Mouse (Mus musculus) liver, embryonic 13.5 days (tissue): ENCODE measurements around the gene Pitpnc1. TPM values are rescaled to one million over a fixed set of nuclear protein-coding genes. Genes with fewer than 3 reads are reported as not detected.
A peak's percentile ranks its signal among the peaks of the same experiment; 100 is the strongest.

Experiments used
- ATAC-seq: fragments of 200-750 bp; cut with Nextera tagmentation; 2 replicates; pipeline ENCODE4 v1.8.0; 2017; ENCODE audit warnings: low read depth, mild to moderate bottlenecking, moderate number of reproducible peaks, moderate library complexity
- DNase-seq: peaks from one replicate; pipeline ENCODE4 v3.0.0; 2022
- H3K27ac ChIP-seq: fragments of 300-500 bp; sonication (generic); 2 replicates; pipeline ENCODE4 v1.5.1; 2015; ENCODE audit warnings: moderate library complexity, mild to moderate bottlenecking, inconsistent platforms
- H3K27me3 ChIP-seq: fragments of 300-500 bp; sonication (generic); 2 replicates; pipeline ENCODE4 v1.6.1; 2015; ENCODE audit warnings: mild to moderate bottlenecking, inconsistent platforms
- H3K36me3 ChIP-seq: fragments of 300-500 bp; sonication (generic); 2 replicates; pipeline ENCODE4 v1.6.1; 2015; ENCODE audit warnings: mild to moderate bottlenecking, inconsistent platforms
- H3K4me1 ChIP-seq: fragments of 300-500 bp; sonication (generic); replicated peaks from 2 replicates; pipeline ENCODE4 v1.6.1; 2015; ENCODE audit warnings: inconsistent platforms
- H3K4me2 ChIP-seq: fragments of 300-500 bp; sonication (generic); 2 replicates; pipeline ENCODE4 v1.6.1; 2015; ENCODE audit warnings: inconsistent platforms, mild to moderate bottlenecking, moderate library complexity
- H3K4me3 ChIP-seq: fragments of 300-500 bp; sonication (generic); replicated peaks from 2 replicates; pipeline ENCODE4 v1.5.1; 2015; ENCODE audit warnings: mild to moderate bottlenecking, inconsistent platforms
- H3K9ac ChIP-seq: fragments of 300-500 bp; sonication (generic); 2 replicates; pipeline ENCODE4 v1.6.1; 2015; ENCODE audit warnings: mild to moderate bottlenecking, inconsistent platforms
- H3K9me3 ChIP-seq: fragments of 300-500 bp; sonication (generic); replicated peaks from 2 replicates; pipeline ENCODE4 v1.6.1; 2016; ENCODE audit warnings: inconsistent platforms
- WGBS: fragments of 180-500 bp; shearing (Covaris S2); methylation state at CpG from one replicate; pipeline ENCODE4 v1.1.7; 2015; ENCODE audit not compliant: insufficient replicate concordance; 5-methylcytosine and 5-hydroxymethylcytosine counted together
- polyA plus RNA-seq: library from polyadenylated mRNA; unstranded; fragments of >200 nt; fragmentation: Nextera tagmentation; extraction: Ambion mirVana; gene quantifications from 2 replicates; pipeline ENCODE4 v1.2.1, GENCODE M21; 2015

Gene Pitpnc1
- polyA plus RNA-seq, 1 experiment from 2014 or later, result 7.4 TPM

GRCm38 (mm10) chr11:107223667-107224214 is 246.8 kb downstream of the Pitpnc1 start:
- no peak for ATAC-seq
- DNase-seq, result no peak
- no peak overlapping the region for H3K9ac ChIP-seq
- 77% methylated on average over 8 of the region's 8 CpGs for WGBS
- H3K36me3 ChIP-seq, result peaks cover 24% of the 10 kb centered on the region
- no peak overlapping the region for H3K4me3 ChIP-seq
- H3K4me1 ChIP-seq, result no peaks in the 10 kb centered on the region
- H3K27ac ChIP-seq, result no peak overlapping the region
- H3K4me2 ChIP-seq, result no peak overlapping the region
- no peaks in the 10 kb centered on the region for H3K27me3 ChIP-seq
- H3K9me3 ChIP-seq, result 0 out of 2 replicates have a peak, but pooled peaks cover 4% of the 10 kb centered on the region

GRCm38 (mm10) chr11:107223169-107223561 is 247.3 kb downstream of the Pitpnc1 start:
- peaks cover 18% of the 10 kb centered on the region for H3K36me3 ChIP-seq
- no peak overlapping the region for H3K9ac ChIP-seq

GRCm38 (mm10) chr11:107222531-107223168 is 247.8 kb downstream of the Pitpnc1 start:
- ATAC-seq (no peak), DNase-seq (no peak)
- H3K9ac ChIP-seq, result no peak overlapping the region
- peaks cover 13% of the 10 kb centered on the region for H3K36me3 ChIP-seq
- no peaks in the 10 kb centered on the region for H3K27me3 ChIP-seq
- no peak overlapping the region for H3K4me2 ChIP-seq
- H3K9me3 ChIP-seq, result no peaks in the 10 kb centered on the region
- WGBS, result 66% methylated on average over 12 of the region's 12 CpGs
- no peak overlapping the region for H3K27ac ChIP-seq
- H3K4me3 ChIP-seq, result no peak overlapping the region
- H3K4me1 ChIP-seq, result no peaks in the 10 kb centered on the region

More at GRCm38 (mm10) chr11:107223169-107223561, 247.3 kb downstream of the Pitpnc1 start:
- WGBS, result 50% methylated on average over 1 of the region's 1 CpGs
- no peaks in the 10 kb centered on the region for H3K4me1 ChIP-seq
- H3K4me3 ChIP-seq, result no peak overlapping the region
- 0 out of 2 replicates have a peak, but pooled peaks cover 4% of the 10 kb centered on the region for H3K9me3 ChIP-seq
- ATAC-seq, result no peak
- H3K27ac ChIP-seq, result no peak overlapping the region
- no peak overlapping the region for H3K4me2 ChIP-seq
- DNase-seq, result no peak
- no peaks in the 10 kb centered on the region for H3K27me3 ChIP-seq

DNA sequence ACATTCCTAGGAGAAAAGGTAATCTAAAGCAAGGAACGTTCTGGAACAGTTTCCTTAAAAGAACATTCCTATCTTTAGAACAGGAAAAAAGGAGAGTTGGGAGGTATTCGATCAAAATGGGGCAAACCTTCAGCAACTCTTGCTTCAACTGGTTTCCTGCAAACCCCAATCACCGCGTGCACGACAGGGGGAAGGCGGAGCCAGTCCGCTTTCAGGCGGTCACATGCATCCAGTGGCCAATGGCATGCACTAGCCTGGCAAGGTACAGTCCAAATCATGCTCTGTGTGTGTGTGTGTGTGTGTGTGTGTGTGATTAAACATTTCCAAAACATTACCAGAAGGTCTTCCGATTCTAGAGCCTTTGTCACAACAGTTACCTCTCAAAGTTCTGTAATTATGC is 255.4 kb downstream of the Pitpnc1 start:
- Histone ChIP-seq H3K9ac (no peak overlapping the region), H3K27me3 (no peaks in the 10 kb centered on the region), H3K27ac (no peak overlapping the region), H3K4me1 (no peaks in the 10 kb centered on the region), H3K36me3 (peaks cover 11% of the 10 kb centered on the region), H3K4me3 (no peak overlapping the region), H3K4me2 (no peak overlapping the region), H3K9me3 (no peaks in the 10 kb centered on the region)
- ATAC-seq, result no peak
- no peak for DNase-seq
- 79% methylated on average over 9 of the region's 9 CpGs for WGBS

- H3K4me1 ChIP-seq, result no peaks in the 10 kb centered on the region
- no peak for ATAC-seq
- no peak overlapping the region for H3K27ac ChIP-seq
- peaks cover 8% of the 10 kb centered on the region for H3K36me3 ChIP-seq
- 62% methylated on average over 5 of the region's 5 CpGs for WGBS
- H3K4me2 ChIP-seq, result no peak overlapping the region
- no peak for DNase-seq
- H3K9me3 ChIP-seq, result no peaks in the 10 kb centered on the region
- no peaks in the 10 kb centered on the region for H3K27me3 ChIP-seq
- no peak overlapping the region for H3K4me3 ChIP-seq
- H3K9ac ChIP-seq, result no peak overlapping the region
Observed at GRCm38 (mm10) chr11:107213745-107214144, 256.8 kb downstream of the Pitpnc1 start.

DNA sequence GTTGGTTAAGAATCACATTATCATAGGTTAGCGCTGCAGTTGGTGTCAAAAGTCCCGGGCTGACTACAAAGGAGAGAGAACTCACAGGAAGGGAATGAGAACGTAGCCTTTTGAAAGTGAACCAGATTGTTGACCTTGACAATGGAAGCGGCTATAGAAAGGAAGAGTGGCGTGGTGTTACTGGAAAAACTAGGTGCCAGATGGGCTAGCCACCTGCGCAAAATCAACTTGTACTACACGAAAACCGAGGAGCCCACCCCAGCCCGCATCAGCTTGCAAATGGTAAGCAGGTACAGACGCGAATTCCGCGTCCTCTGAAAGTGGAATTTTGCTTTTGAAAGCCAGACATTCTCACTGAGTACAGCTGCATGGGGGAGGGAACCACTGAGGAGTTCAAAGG is 260.7 kb downstream of the Pitpnc1 start:
- peaks cover 6% of the 10 kb centered on the region for H3K4me1 ChIP-seq
- H3K4me2 ChIP-seq, result no peak overlapping the region
- 0 out of 2 replicates have a peak, but pooled peaks cover 3% of the 10 kb centered on the region for H3K36me3 ChIP-seq
- H3K27ac ChIP-seq, result no peak overlapping the region
- WGBS, result 84% methylated on average over 13 of the region's 13 CpGs
- H3K9me3 ChIP-seq, result no peaks in the 10 kb centered on the region
- no peak for ATAC-seq
- H3K9ac ChIP-seq, result no peak overlapping the region
- H3K4me3 ChIP-seq, result no peak overlapping the region
- DNase-seq, result no peak
- no peaks in the 10 kb centered on the region for H3K27me3 ChIP-seq

- H3K9ac ChIP-seq, result no peak overlapping the region
- H3K9me3 ChIP-seq, result 0 out of 2 replicates have a peak, but pooled peaks cover 3% of the 10 kb centered on the region
- H3K4me2 ChIP-seq, result no peak overlapping the region
- H3K36me3 ChIP-seq, result no peaks in the 10 kb centered on the region
- DNase-seq (no peak), ATAC-seq (no peak)
- no peak overlapping the region for H3K27ac ChIP-seq
- H3K4me3 ChIP-seq, result no peak overlapping the region
- H3K4me1 ChIP-seq, result peaks cover 4% of the 10 kb centered on the region
- no peaks in the 10 kb centered on the region for H3K27me3 ChIP-seq
- 77% methylated on average over 11 of the region's 11 CpGs for WGBS
Observed at GRCm38 (mm10) chr11:107201773-107202172, 268.7 kb downstream of the Pitpnc1 start.

DNA sequence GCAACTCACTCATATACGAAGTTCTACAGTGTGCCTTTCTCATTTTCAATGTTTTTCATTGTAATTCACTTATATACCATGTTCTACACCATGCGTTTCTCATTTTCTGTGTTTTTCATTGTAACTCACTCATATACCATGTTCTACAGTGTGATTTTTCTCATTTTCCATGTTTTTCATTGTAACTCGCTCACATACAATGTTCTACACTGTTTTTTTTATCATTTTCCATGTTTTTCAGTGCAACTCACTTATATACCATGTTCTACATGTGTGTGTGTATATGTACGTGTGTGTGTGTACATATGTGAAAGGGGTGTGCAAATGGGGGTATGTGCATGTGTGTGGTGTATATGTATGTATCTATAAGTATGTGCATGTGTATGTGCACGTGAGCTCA is 271.2 kb downstream of the Pitpnc1 start:
- 63% methylated on average over 5 of the region's 5 CpGs for WGBS
- Histone ChIP-seq H3K9ac (no peak overlapping the region), H3K4me2 (no peak overlapping the region), H3K27ac (no peak overlapping the region), H3K36me3 (no peaks in the 10 kb centered on the region), H3K4me1 (no peaks in the 10 kb centered on the region), H3K4me3 (no peak overlapping the region), H3K9me3 (0 out of 2 replicates have a peak, but pooled peaks cover 3% of the 10 kb centered on the region), H3K27me3 (no peaks in the 10 kb centered on the region)
- ATAC-seq (no peak), DNase-seq (no peak)

- no peak for ATAC-seq
- H3K36me3 ChIP-seq, result no peaks in the 10 kb centered on the region
- 61% methylated on average over 2 of the region's 2 CpGs for WGBS
Observed at GRCm38 (mm10) chr11:107195334-107195733, 275.2 kb downstream of the Pitpnc1 start.

DNA sequence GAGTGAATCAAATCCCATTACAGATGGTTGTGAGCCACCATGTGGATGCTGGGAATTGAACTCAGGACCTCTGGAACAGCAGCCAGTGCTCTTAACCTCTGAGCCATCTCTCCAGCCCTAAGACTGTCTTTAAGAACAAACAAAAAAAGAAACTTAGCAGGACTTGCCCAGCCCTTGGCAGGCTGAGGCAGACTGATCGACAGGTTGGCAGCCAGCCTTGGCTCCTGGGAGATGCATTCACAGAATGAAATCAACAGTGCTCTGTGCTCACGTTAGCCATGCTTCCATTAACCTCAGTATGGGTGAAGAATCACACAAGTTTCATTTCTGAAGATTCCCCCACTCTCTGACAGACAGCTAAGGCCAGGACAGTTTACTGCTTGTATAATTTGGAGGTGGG is 280.1 kb downstream of the Pitpnc1 start:
- no peak overlapping the region for H3K4me3 ChIP-seq
- no peak for ATAC-seq
- no peak overlapping the region for H3K4me2 ChIP-seq
- H3K27ac ChIP-seq, result no peak overlapping the region
- H3K9me3 ChIP-seq, result no peaks in the 10 kb centered on the region
- H3K4me1 ChIP-seq, result peaks cover 17% of the 10 kb centered on the region
- H3K36me3 ChIP-seq, result peaks cover 11% of the 10 kb centered on the region
- H3K27me3 ChIP-seq, result no peaks in the 10 kb centered on the region
- WGBS, result 73% methylated on average over 2 of the region's 2 CpGs
- H3K9ac ChIP-seq, result no peak overlapping the region
- DNase-seq, result no peak

More at GRCm38 (mm10) chr11:107195334-107195733, 275.2 kb downstream of the Pitpnc1 start:
- H3K27ac ChIP-seq, result no peak overlapping the region
- H3K4me2 ChIP-seq, result no peak overlapping the region
- no peak overlapping the region for H3K9ac ChIP-seq
- H3K4me1 ChIP-seq, result no peaks in the 10 kb centered on the region
- H3K9me3 ChIP-seq, result no peaks in the 10 kb centered on the region
- no peak overlapping the region for H3K4me3 ChIP-seq
- H3K27me3 ChIP-seq, result no peaks in the 10 kb centered on the region
- DNase-seq, result no peak

DNA sequence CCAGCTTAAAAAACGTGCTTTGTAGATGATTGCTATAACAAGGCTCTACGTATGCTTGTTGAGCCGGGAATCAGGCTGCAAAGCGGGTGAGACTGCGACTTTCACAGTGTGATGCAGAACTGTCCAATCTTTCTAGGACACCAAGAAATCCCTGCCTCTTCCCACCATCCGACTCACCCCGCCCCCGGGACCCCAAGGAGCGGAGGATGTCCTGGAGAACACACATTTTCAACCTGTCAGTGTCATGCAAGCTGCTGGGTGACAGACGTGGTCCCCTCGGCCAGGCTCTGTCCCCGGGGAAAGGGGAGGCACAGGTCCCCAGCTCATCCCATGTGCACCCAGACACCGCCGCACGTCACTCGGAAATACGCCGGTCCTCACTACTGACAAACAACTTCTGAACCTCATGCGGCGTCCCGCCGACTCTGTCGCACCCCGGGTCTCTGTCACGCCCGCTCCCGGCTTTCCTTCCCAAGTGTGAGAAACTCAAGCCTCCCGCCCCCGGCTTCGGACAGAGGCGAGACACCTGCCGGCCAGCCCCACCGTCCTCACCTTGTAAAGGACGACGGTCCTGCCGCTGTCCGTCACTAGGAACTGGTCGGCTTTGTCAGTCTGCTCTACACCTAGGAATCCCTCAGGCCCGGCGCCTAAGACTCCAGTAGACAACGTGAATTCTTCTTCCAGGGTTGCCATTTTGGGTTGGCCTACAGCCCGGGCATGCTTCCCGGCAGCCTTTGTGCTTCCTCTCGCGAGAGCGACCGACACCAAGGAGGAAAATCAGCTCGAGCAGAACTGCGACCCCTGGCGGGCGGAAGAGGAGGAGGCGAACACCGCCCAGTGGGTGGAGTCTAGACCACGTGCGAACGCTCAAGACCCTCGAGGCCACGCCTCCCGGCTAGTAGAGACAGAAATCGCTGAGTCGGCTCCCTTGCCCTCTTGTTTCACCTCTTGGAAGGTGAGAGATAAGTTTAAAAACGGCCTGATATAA is 281.6 kb downstream of the Pitpnc1 start, which contains the start of gene Nol11:
TSS of gene Nol11 (minus strand) at position 817 of the 988 bp plus-strand sequence.
- Histone ChIP-seq H3K36me3 (peaks cover 26% of the 10 kb centered on the region), H3K9ac (peak within 1 kb of the TSS; percentile 89), H3K9me3 (no peaks in the 10 kb centered on the region), H3K27ac (peak within 1 kb of the TSS; percentile 70), H3K4me1 (peaks cover 17% of the 10 kb centered on the region), H3K4me2 (peak within 1 kb of the TSS; percentile 91), H3K4me3 (peak within 1 kb of the TSS; percentile 90), H3K27me3 (no peaks in the 10 kb centered on the region)
- peak; percentile 97 for DNase-seq
- WGBS, result under 1% methylated on average over 62 of the region's 62 CpGs
- peak; percentile 93 for ATAC-seq
